Mouse (Mus musculus): ENCODE measurements around the gene Socs2. TPM values are rescaled to one million over a fixed set of nuclear protein-coding genes. Genes with fewer than 3 reads are reported as not detected.

Socs2 gene
- polyA plus RNA-seq, 1 experiment, result 10.2 TPM

DNA sequence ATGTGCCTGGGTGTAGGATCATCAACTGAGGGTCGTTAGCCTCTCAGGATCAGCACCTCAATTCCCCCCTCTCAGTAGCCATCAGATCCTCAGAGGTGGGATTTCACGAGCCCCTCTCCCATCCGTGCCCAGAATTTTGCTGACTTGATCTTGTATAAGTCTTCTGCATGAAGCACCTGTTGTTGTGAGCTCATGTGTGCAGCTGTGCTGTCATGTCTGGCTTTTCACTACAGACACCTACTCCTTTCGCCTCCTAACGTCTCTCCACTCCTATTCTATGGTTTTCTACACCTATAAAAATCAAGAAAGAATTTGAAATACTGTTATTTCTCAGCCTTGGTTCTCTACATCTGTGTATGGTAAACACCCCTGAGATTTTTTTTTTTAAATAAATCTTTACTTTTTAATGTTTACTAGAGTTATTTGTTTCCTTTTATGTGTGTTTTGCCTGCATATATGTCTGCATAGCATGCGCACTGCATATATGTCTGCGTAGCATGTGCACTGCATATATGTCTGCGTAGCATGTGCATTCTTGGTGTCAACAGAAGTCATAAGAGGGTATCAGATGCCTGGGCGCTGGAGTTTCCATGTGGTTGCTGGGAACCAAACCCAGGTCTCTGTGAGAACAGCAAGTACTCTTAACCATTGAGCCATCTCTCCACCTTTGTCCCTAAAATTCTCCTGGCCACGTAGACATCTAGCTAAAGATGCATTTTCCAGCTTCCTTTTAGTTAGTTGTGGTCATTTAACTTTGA lies 74.0 kb downstream of the Socs2 start:
- TF ChIP-seq POLR2A (IDR thresholded peaks at IDR 0.05; ENCODE audit: low read depth, low read length) (no peak), CTCF (IDR thresholded peaks at IDR 0.05; ENCODE audit: extremely low read depth, insufficient read depth, insufficient read length, insufficient replicate concordance) (no peak)

DNA sequence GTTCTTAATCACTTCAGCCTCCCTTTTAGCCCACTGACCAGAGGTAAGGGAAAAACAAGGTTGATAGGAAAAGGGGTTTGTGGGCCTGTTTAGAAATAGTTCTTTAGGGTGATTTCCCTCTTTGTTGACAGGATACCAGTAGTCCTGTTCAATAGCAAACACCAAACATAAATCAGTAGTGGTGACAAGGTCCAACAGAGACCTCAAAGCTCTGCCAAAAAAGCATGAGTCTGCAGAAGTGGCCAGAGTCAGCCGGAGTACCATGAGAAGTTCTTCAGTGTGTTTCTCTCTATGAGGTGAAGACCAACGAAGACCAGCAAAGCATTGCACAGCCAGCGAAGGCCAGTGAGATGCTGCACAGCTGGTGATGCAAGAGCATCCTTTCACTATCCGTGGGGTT lies 76.3 kb downstream of the Socs2 start:
- WGBS, result 91% methylated on average over 4 of the region's 4 CpGs
- Histone ChIP-seq H3K27me3 (ENCODE audit: control insufficient read depth, insufficient read depth, low read length) (no peaks in the 10 kb centered on the region), H3K4me3 (ENCODE audit: extremely low read depth, insufficient read depth, insufficient read length) (no peak overlapping the region), H3K36me3 (ENCODE audit: control insufficient read depth, insufficient read depth, low read length) (no peaks in the 10 kb centered on the region), H3K4me1 (ENCODE audit: control insufficient read depth, insufficient read depth, insufficient read length) (no peaks in the 10 kb centered on the region), H3K27ac (ENCODE audit: insufficient read depth, low read length) (no peak overlapping the region)
- TF ChIP-seq CTCF (IDR thresholded peaks at IDR 0.05; ENCODE audit: extremely low read depth, insufficient read depth, insufficient read length, insufficient replicate concordance) (no peak), POLR2A (IDR thresholded peaks at IDR 0.05; ENCODE audit: low read depth, low read length) (no peak)
- DNase-seq (ENCODE audit: low read depth in 1 of 2, low spot score in 2 of 2), result no peak

More for the DNA sequence above, 74.0 kb downstream of the Socs2 start:
- no peak for DNase-seq (ENCODE audit: low read depth in 1 of 2, low spot score in 2 of 2)
- Histone ChIP-seq H3K4me3 (ENCODE audit: extremely low read depth, insufficient read depth, insufficient read length) (no peak overlapping the region), H3K27ac (ENCODE audit: insufficient read depth, low read length) (no peak overlapping the region), H3K4me1 (ENCODE audit: control insufficient read depth, insufficient read depth, insufficient read length) (no peaks in the 10 kb centered on the region), H3K27me3 (ENCODE audit: control insufficient read depth, insufficient read depth, low read length) (no peaks in the 10 kb centered on the region), H3K36me3 (ENCODE audit: control insufficient read depth, insufficient read depth, low read length) (no peaks in the 10 kb centered on the region)
- WGBS, result 90% methylated on average over 10 of the region's 10 CpGs

DNA sequence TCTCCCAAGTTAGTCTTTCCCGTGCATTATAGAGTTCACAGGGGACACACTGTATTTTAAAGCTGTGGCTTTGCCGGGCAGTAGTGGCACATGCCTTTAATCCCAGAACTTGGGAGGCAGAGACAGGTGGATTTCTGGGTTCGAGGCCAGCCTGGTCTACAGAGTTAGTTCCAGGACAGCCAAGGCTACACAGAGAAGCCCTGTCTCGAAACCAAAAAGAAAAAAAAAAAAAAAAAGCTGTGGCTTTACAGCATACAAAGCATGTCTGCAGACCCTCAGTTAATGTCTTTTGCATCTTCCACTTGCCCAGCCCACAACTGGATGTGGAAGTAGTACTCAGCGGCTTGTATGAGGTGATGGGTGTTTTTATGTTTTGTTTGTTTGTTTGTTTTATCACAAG lies 79.4 kb downstream of the Socs2 start:
- DNase-seq (ENCODE audit: low read depth in 1 of 2, low spot score in 2 of 2), result no peak
- Histone ChIP-seq H3K36me3 (ENCODE audit: control insufficient read depth, insufficient read depth, low read length) (no peaks in the 10 kb centered on the region), H3K27me3 (ENCODE audit: control insufficient read depth, insufficient read depth, low read length) (no peaks in the 10 kb centered on the region), H3K4me1 (ENCODE audit: control insufficient read depth, insufficient read depth, insufficient read length) (no peaks in the 10 kb centered on the region), H3K27ac (ENCODE audit: insufficient read depth, low read length) (no peak overlapping the region), H3K4me3 (ENCODE audit: extremely low read depth, insufficient read depth, insufficient read length) (no peak overlapping the region)
- TF ChIP-seq CTCF (IDR thresholded peaks at IDR 0.05; ENCODE audit: extremely low read depth, insufficient read depth, insufficient read length, insufficient replicate concordance), result no peak
- TF ChIP-seq POLR2A (IDR thresholded peaks at IDR 0.05; ENCODE audit: low read depth, low read length), result no peak
- 77% methylated on average over 5 of the region's 5 CpGs for WGBS

DNA sequence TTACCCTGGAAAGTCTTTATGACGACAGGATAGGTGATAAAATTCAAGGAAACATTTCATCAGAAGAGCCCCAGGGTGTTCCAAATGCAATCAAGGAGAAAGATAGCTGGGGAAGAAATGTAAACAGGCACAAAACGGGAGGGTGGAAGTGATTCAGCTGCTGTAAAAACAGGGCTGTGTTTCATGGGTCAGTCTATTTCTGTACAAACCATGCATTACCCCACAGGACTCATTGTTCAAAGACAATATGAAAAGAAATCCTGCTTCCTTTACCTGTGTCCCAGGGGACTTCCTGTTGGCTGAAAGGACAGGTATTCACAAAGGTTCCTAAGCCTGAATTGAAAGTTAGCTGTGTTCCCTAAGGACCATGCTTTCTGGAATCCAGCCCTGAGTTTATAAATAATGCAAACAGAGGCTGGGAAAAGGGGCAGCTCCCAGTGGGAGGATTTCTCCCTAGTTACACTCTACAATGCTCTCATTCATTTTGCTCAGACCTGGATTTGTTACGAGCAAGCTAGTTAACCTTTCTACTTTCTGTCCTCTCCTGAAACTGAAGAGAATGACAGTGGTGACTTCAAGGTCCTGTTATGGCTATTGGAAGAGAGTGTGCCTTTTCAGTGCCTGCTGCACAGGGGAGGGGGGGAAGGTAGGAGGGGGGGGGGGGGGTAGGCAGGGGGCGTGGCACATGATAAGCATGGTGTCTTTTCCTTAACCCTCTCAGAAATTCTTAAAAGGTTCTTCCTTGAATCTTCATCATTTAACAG lies 80.0 kb downstream of the Socs2 start:
- 71% methylated on average over 4 of the region's 4 CpGs for WGBS
- no peak for DNase-seq (ENCODE audit: low read depth in 1 of 2, low spot score in 2 of 2)
- Histone ChIP-seq H3K4me1 (ENCODE audit: control insufficient read depth, insufficient read depth, insufficient read length) (no peaks in the 10 kb centered on the region), H3K27me3 (ENCODE audit: control insufficient read depth, insufficient read depth, low read length) (no peaks in the 10 kb centered on the region), H3K4me3 (ENCODE audit: extremely low read depth, insufficient read depth, insufficient read length) (no peak overlapping the region), H3K36me3 (ENCODE audit: control insufficient read depth, insufficient read depth, low read length) (no peaks in the 10 kb centered on the region), H3K27ac (ENCODE audit: insufficient read depth, low read length) (no peak overlapping the region)
- no peak for TF ChIP-seq POLR2A (IDR thresholded peaks at IDR 0.05; ENCODE audit: low read depth, low read length)
- TF ChIP-seq CTCF (IDR thresholded peaks at IDR 0.05; ENCODE audit: extremely low read depth, insufficient read depth, insufficient read length, insufficient replicate concordance), result no peak

Other genes starting within 250 kb of the Socs2 start
- 8.2 and 10.2 TPM in 2 replicates for gene Cradd, start 93.0 kb downstream of the Socs2 start, polyA plus RNA-seq (2012; rRNA removed)
- 27.3 and 27.8 TPM in 2 replicates for gene Mrpl42, start 84.8 kb upstream of the Socs2 start, polyA plus RNA-seq (2012; rRNA removed)
- gene Ube2n, start 98.0 kb upstream of the Socs2 start, polyA plus RNA-seq (2012; rRNA removed), result 21.5 and 26.4 TPM in 2 replicates
- gene Nudt4, start 147.0 kb upstream of the Socs2 start, polyA plus RNA-seq (2012; rRNA removed), result 8.0 and 9.9 TPM in 2 replicates

All from spleen, adult 2 months (tissue).